Mouse (Mus musculus) adipocyte (in vitro differentiated cells): Measurements from ENCODE around the gene Renbp.

Source experiments
- DNase-seq: peaks from one replicate; pipeline ENCODE4 v3.0.0-alpha.2; 2016; ENCODE audit warnings: low spot score

Renbp gene

DNA sequence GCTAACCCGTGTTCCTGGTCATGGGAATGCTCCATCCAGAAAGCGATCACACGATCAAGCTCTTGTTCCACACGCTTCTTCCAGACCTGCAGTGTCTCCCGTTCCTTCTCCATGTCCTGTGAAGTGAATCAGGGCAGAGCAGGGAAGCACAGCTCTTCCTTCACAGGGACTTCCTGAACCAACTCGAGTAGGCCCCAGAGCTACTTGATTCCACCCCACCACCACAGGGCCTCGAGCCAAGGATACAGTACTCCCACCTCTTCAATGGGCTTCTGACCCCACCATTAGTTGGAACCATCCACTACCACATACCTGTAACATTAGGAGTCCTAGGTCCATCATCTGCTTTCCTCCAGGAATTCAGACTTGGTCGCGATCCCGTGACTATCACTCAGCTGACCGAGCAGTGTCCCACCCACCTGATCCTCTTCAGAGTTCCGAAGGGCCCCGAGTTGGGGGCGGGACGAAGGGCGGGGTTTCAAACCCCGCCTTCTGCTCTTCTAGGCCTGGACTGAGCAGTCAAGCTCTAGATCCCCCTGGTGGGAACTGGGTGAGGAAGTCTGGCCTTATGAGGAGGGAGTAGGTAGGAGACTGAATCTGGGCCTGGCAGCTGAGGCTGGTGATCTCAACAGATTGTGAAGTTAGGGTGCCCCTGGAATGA lies at the start of gene Renbp:
Gene Renbp, minus strand, starts transcription at position 449 of the 661 bp plus-strand sequence.
- DNase-seq = peak; percentile 51

DNA sequence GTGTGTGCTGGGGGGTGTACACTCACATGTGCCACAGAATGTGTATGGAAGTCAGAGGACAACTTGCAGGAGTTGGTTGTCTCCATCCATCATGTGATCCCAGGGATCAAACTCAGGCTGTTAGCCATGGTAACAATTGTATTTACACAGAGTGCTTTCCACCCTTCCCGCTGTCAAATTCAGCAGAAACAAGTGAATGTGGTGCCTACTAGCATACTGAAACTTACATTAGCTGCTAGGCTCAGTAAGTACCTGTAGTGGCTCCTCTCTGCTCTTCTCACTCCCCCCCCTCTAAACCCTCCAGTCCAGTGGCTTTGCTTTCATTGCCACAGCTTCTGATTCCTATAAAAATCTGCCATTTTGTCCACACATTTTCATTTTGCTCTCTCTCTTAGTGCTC lies 47.1 kb upstream of the Renbp start:
- DNase-seq = no peak

DNA sequence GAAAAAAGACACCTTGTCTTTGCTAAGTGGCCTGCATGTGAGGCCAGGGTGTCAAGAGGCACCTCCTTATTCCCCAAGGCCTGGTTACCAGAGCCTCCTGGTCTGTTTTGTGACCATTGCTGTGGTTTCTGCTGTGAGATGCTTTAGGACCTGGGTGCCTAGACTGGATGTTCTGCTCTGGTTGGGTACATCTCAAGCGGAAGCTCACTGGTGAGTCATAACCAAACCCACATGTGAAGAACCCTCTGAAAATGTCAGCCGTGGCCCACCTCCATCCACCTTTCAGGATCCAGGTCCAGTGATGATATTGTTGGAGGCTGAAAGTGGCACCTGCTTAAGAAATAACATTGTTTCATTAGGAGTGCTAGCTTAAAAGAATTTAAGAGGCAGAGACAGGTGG lies 45.6 kb upstream of the Renbp start:
- DNase-seq = no peak

DNA sequence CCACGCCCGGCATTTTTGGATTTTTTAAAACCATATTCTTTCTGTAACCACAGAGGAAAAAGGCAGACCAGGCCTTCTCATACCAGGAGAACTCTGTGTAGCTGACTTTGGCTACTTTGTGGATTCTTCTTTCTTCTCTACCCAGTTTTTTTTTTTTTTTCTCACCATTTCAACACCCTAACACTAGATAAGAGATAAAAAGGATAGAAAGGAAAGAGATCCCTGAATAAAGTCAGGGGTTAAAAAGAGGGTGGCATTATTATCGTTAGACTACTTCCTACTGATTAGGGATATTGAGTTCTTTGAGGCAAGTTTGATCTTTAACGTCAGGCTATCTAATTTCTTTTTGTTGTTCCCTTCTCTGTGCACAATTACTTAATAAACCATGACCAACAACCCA lies 42.1 kb upstream of the Renbp start:
- no peak for DNase-seq

DNA sequence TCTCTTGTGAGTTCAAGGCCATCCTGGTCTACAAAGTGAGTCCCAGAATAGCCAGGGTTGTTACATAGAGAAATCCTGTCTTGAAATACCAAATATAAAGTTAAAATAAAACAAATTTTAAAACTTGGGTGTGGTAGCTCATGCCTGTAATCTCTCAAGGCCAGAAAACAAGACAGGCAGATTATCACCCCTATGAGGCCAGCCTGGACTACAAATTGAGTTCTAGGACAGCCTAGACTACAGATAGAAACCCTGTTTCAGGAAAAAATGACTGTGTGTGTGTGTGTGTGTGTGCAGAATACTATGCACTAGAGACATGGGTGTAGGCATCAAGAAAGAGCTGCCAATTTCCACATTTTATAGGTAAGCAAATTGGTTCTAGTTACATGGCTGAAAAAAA lies 40.1 kb upstream of the Renbp start:
- no peak for DNase-seq

DNA sequence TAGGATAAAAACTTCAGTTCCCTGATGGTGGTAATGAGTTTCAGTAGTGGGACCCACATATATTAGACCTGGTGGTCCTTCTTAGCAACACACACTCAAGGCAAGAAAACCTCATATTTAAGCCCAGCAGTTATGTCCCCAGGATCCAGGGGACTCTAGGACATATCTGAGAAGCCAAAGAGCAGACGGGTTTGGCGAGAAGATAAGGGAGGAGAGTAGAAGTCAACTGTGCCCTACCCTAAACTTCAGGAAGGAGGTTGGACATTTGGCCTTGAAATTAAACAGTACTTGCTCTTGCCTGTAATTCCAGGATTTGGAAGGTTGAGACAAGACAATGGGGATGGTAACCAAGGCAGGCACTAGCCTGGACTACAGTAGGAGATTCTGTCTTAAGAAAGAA lies 39.1 kb upstream of the Renbp start:
- DNase-seq = no peak

DNA sequence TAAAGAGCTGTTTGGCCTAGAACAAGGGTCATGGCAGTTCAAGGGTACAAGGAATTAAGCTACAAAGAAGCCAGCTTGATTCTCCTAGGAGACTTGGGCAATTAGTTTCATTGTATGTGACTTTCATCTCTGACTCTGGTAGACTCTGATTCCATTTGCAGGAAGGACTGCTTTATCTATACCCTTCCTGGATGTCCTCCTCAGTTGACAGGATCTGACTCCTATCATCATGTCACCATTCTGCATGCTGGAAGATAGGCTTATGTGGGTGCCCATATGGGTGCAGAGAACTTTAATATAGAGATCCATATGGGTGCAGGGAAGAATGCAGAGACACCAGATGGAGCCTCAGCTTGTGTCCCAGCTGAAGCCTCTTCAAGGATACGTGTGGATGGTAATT lies 38.5 kb upstream of the Renbp start:
- DNase-seq = no peak

DNA sequence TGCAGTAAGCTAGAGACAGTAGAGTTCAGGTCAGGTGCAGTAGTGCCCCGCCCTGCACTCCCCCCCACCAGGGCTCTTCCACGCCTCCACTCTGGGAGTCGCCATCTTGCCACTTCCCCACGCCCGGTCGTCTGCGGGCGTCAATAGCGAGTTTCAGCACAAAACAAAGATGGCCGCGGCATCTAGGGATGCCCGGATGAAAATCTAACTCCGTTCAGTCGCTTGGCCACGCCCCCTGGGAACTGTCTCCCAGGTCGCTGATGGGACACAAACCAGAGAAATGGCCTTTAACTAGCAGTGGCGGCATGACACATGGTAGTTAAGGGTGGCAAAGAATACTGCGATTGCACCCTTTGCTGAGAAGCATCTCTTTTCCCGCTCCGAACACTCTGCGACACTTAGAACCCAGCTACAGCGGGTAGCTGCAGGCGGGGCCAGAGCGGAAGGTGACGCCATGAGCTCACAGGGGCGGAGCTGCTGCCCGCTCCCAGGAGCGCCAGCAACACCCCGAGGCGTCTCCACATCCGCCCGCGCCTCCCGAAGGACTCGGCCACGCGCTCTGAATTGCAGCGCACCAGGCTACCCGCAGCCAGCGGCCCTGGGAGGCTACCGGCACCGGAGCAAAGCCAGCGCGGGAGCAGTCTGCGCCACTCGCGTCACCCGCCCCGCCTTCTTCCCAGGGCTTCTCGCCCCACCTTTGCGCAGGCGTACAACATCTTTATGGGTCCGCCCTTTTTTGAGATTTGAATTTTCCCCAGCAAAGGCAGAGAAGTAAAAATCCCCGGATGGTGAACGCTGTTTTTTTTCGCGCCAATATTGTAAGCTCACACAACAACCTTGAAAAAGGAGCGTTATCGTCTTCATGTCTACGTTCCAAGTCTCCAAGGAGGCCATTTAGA lies 36.8 kb upstream of the Renbp start:
- DNase-seq = peak; percentile 94

DNA sequence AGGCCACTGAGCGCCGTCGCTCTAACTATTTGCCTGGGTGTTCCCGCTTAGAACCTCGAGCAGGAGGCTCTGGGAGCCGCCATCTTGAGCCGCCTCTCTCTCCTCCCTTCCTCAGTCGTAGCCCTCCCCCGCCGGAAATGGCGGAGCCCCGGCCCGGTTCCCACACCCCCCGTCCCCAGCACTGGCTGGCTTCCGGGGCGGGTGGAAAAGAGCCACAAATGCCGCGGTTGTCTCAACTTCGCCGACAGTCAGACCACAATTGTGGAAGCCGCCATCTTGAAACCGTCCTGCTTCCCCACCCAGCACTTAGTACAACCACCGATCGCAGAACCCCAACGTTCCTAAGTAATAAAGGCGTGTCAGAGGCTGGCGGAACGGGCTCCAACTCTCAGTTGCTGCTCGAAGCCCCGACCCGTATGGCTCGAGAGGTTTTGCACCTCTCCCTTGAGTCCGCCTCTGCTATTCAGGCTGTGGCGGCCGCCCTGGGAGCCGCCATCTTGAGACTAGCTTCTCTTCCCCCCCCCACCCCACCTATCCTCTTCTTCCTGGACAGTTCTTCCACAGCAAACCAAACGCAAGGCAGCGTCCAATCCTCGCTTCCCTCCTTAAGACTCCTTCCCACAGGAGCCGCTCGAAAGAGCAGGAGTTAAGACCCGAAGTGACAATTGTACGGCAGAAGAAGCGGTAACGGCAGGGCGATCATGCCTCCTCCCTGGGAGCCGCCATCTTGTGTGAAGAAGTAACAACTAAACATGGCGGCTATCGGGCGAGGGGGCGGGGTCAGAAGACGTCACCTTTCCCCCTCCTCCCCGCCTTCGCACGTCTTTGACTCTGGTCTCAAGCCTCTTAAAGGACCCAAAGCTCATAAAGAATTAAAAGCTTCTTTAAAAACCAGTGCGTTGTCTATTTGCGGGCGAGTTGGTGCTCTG lies 35.9 kb upstream of the Renbp start, which contains the start of gene Hcfc1:
Gene Hcfc1, minus strand, starts transcription at position 110 of the 929 bp plus-strand sequence.
- DNase-seq = peak; percentile 92

DNA sequence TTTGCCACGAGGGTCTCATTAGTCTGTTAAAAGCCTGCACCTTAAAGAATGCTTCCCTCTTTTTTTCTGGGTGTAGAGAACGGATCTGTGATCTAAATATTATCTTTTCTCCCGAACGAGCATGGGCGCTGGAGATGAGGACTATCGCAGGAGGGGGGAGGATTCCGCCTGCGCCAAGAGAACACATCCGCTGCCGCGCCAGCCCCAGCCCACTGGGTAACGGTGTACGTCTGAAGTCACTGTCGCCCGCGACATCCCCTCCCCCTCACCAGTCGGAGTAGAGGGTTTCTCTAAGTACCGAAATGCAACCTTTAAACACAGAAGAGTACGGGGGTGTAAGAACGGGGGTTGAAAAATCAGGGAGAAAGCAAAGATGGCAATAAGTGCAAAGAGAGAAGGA lies 34.7 kb upstream of the Renbp start:
- peak; percentile 61 for DNase-seq

DNA sequence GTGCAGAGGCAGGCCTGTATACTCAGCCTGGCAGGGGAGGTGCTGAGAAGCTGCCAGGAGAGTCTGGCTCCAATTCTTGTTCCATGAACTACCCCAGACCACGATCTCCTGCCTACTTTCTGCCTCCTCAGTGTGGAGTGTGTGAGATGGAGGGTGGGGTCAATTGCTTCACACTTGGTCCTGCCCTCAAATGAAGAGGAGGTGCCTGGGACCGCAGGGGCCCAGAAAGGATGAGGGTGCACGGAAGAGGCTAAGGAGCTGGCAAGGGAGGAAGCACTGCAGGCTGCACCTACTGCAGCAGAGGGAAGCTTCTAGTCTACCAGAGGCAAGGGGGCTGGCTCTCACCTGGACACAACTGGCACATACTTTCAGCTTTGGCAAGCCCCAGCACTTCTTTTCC lies 33.7 kb upstream of the Renbp start:
- peak; percentile 80 for DNase-seq

DNA sequence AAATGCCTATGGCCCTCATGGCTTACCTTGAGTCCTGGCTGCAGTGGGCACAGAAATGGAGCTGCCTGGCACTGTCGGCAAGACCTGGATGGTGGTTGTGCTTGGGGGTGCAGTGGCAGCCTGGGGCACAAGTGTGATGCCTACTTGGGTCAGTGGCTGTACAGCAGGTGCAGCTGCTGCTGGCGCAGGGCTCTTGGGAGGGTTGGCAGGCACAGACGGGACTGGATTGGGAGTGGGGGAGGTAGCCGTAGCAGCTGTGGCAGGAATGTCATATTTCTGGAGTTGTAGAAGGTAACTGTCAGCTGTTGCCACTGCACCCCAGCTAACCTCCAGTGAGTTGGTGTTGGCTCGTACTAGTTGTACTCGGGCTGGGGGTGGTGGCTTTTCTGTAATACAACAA lies 24.3 kb upstream of the Renbp start:
- DNase-seq = no peak

DNA sequence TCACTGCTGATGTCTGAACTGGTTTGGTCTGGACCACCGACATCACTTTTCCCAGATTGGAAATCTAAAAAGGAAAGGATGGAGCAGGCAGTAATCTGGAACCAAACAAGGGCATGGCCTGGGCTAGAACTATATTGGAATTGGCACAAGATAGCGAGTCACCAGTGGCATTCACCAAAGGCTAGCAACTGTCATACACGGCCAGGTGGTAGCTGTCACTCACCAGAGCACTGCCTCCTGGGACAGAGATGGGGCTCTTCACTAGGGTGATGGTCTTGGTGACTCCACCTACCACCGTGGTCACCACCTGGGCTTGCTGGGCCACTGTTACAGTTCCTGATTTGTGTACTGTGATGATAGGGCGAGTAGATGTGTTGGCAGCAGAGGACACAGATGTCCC lies 22.0 kb upstream of the Renbp start:
- no peak for DNase-seq

DNA sequence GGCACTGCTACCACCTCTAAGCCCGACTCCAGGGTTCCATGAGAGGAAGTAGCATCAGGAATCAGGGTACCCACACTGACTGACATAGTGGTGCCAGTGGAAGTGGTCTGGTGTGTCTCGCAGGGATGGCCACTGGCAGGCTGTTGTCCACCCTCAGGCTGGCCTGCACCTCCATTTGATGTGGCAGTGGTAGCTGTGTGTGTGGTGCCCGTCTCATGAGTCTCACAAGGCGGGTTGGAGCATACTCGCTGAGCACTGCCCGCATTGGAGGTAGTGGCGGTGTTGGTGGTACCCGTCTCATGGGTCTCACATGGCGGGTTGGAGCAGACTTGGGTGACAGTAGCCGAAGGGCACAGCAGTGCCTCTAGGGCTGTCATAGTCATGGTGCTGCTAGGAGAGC lies 18.7 kb upstream of the Renbp start:
- DNase-seq = no peak

DNA sequence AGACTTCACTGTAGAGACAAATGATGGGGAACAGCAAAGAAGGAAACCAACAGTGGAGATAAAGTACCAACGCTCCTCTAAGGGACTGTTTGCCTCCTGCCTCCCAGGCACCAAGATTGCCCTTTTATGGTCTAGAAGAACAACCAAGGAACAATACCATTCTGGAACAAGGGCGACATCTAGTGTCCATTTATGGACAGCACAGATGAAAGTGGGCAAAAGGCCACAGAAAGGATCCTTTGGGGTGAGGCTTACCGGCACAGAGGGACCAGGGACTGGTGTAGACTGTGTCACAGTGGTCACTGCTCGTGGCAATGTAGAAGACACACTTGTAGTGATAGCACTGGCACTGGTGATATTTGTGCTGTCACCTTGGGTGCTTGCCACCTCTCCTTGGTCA lies 18.0 kb upstream of the Renbp start:
- DNase-seq = peak; percentile 79

DNA sequence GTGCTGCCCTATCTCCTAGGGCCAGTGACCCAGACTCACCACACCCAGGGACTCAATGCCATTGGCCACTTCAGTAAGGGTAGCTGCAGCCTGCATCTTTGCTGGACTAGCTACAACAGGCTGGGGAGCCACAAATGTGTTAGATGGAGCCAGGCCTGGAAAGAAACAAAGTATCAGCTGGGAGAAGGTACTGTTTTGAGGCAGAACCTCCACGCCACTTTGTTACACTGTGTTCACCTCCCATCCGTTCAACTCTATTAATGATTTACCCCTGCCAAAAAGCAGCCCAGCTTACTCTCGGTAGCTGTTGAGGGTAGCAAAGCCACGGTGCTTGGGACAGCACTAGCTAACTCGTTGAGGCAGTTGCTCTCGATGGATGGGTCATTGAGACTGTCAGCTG lies 16.2 kb upstream of the Renbp start:
- no peak for DNase-seq

DNA sequence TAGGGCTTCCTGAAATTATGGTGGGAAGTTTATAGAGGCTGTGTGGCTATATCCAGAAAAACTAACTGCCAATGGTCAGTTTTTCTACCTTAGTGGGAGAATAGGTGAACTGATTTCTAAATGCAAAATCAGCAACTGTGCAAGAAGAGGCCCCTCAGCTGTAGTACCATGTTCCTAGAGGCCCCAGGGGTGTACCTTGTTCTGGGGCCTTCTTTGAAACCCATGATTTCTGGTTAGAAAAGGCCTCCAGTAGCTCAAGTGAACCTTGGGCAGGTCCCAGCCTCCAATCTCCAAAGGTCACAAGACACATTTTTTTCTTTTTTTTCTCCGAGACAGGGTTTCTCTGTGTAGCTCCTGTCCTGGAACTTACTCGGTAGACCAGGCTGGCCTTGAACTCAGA lies 11.6 kb upstream of the Renbp start:
- DNase-seq = no peak

DNA sequence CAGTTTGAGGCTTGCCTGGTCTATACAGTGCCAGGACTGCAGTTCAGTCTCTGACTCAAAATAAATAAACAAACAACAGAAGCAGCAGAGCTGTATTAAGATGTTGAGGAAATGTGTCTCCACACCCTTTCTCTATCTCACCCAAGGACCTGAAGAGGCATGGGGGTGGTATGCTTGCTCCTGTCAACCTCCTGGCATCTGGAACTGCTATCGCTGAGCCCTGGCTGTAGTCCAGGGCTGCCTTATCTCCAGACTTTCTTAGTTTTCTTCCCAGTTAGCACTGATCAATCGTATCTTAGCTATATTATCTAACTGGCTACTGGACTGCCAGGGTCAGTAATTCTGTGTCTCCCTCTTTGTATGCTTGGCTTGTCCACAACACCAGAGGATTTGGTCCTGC lies 11.2 kb upstream of the Renbp start:
- no peak for DNase-seq

DNA sequence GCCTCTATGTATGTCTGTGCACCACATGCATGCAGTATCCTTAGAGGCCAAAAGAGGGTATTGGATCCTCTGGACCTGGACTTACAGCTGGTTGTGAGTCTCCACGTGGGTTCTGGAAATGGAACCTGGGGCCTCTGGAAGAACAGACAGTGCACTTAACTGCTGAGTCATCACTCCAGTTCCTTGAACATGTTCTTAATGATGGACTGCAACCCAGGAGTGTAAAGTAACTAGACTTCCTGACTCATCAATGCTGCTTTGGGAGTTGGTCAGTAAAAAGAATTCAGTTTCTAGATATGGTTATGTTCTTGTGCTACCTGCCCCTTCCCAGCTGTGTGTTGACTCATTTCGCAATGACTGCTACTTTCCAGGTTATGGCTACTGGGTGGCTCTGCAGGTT lies 1.2 kb upstream of the Renbp start:
- no peak for DNase-seq

DNA sequence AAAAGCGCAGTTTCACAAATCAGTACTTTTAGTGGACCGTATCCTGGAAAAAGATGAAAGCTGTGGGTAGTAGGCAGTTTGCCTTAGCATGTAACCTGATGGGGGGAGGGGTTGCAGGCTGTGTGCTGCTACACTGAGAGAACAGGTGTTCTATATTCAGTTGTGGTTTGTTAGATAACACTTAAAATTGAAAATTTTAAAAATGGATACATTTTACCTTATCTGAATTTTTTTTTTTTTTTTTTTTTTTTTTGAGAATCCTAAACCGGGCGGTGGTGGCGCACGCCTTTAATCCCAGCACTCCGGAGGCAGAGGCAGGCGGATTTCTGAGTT lies 8.1 kb downstream of the Renbp start:
- no peak for DNase-seq

DNA sequence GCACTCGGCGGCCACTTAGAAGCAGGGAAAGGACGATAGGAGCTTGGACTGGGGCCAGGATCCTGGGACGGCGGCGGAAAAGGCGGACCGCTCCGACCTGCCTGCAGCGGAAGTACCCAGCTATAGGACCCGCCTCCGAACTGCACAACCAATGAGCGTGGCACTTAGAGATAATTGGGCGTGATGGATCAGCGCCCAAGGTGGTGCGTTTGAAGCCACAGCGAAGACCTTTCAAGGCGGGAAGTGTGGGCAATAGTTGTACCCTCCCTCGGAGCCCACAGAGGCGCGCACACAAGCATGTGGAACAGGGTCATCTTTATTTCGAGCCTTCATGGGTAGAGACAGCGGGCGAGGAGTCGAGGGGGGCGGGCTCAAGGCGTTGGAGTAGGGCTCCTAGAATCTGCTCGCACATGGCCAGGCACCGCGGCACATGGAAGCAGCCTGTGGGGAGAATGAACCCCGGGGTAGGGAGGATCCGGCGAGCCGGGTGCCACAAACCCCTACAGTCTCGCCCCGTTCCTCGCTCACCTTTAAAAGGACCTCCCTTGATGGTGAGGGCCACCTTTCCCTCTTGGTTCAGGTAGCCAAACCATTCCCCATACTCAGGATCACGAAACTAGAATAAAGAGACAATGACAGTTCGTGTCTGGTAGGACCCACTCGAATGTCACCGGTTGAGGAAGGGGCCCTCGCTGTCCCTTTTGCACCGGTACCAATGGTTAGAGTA lies 8.7 kb downstream of the Renbp start, which contains the start of the genes Arhgap4 and Naa10:
Gene Arhgap4, minus strand, starts transcription at position 48 of the 727 bp plus-strand sequence.
Gene Naa10, minus strand, starts transcription at position 122 of the 727 bp plus-strand sequence.
- peak; percentile 88 for DNase-seq
